Comparison of ENCODE assay signal across 8 mouse cellular contexts in the genomic region with DNA sequence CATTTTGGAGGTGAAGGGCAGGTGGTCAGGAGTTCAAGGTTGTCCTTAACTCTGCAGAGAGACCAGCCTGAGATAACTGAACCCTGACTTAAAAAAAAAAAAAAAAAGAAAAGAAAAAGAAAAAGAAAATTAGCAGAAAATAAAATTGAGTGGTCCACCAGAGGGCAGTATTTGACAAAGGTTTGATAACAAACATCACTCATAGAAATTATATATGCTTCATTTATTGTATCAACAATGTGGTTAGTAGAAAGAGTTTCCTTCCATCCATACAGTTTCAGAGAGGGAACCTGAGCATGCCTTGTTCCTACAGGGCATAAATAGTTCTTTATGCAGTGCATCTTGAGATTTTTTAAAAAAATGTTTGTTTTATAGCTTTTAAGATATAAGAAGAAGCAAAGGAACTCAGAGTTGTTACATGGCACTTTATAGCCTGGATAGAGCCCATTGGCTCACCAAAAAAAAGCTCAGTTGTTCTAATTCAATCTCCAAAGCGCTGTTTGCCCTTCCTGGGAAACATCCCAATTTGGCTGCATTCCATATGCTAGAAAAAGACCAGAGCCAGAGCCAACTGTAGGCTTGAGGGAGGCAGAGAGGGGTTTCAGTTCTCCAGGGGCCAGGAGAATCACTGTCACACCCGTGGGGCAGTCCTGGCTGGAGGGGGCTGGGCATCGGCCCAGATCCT.
DNase-seq lines count a peak whose midpoint lies in the region; ATAC-seq and TF ChIP-seq lines count a peak whose summit lies in the region.

No protein-coding gene starts in this region.

- H3K36me3 ChIP-seq in hindbrain, embryonic 15.5 days = no peaks in the 10 kb centered on the region
- H3K36me3 ChIP-seq in lung, postnatal 0 days (ENCODE audit: insufficient read depth, low read length) = no peaks in the 10 kb centered on the region

- TF ChIP-seq CTCF in lung, postnatal 0 days (IDR thresholded peaks at IDR 0.05) = peak; percentile 58

- ATAC-seq in hindbrain, embryonic 15.5 days (ENCODE audit: low FRiP score, low read depth) = peak; percentile 74; the same call in 1 of the 2 replicates
- ATAC-seq in lung, postnatal 0 days = no peak
- no peak for ATAC-seq in activated CD4-positive, CD25-positive, alpha-beta regulatory T cell, adult 4 months

- no peaks in the 10 kb centered on the region for H3K9me3 ChIP-seq in hindbrain, embryonic 15.5 days
- H3K9me3 ChIP-seq in lung, postnatal 0 days (ENCODE audit: low read length) = no peaks in the 10 kb centered on the region

- 0 out of 2 replicates have a peak overlapping the region, but pooled peaks have one; percentile 35 for H3K27ac ChIP-seq in hindbrain, embryonic 15.5 days (replicated peaks)
- 0 out of 2 replicates have a peak overlapping the region, but pooled peaks have one; percentile 8 for H3K27ac ChIP-seq in lung, postnatal 0 days (ENCODE audit: low read length)

- H3K4me1 ChIP-seq in hindbrain, embryonic 15.5 days (replicated peaks) = peaks cover 39% of the 10 kb centered on the region
- peaks cover 5% of the 10 kb centered on the region; the same call in 1 of the 2 replicates for H3K4me1 ChIP-seq in lung, postnatal 0 days (ENCODE audit: insufficient read depth, low read depth, low read length)

- WGBS in hindbrain, embryonic 15.5 days = 40% methylated on average over 3 of the region's 3 CpGs
- WGBS in lung, postnatal 0 days = 9% methylated on average over 3 of the region's 3 CpGs

- no peak overlapping the region for H3K4me3 ChIP-seq in hindbrain, embryonic 15.5 days
- no peak overlapping the region for H3K4me3 ChIP-seq in lung, postnatal 0 days (ENCODE audit: low read depth, low read length)

- peak; percentile 52 for DNase-seq in adrenal gland, postnatal 10 days
- no peak for DNase-seq in adrenal gland, adult 18-20 months (ENCODE audit: low spot score in 2 of 2)
- peak; percentile 17 for DNase-seq in ovary, postnatal 10 days (ENCODE audit: low spot score)
- DNase-seq in ovary, adult 18-20 months (ENCODE audit: low spot score) = no peak
- peak; percentile 81 to 85 for DNase-seq in cerebellum, postnatal 14 days
- peak; percentile 65 for DNase-seq in lung, postnatal 0 days (ENCODE audit: low spot score)

- H3K27me3 ChIP-seq in hindbrain, embryonic 15.5 days = no peaks in the 10 kb centered on the region
- no peaks in the 10 kb centered on the region for H3K27me3 ChIP-seq in lung, postnatal 0 days (replicated peaks; ENCODE audit: insufficient read depth, low read length)

- no peak overlapping the region for H3K4me2 ChIP-seq in hindbrain, embryonic 15.5 days
- H3K4me2 ChIP-seq in lung, postnatal 0 days (replicated peaks; ENCODE audit: low read depth, low read length) = no peak overlapping the region

- no peak for TF ChIP-seq EP300 in lung, postnatal 0 days (IDR thresholded peaks at IDR 0.05)

- no peak overlapping the region for H3K9ac ChIP-seq in hindbrain, embryonic 15.5 days
- no peak overlapping the region for H3K9ac ChIP-seq in lung, postnatal 0 days (replicated peaks; ENCODE audit: low read depth)

Comparison
In these comparisons a context has a peak if more than half of its experiments do, and no peak if none do; other contexts are left out.
1. DNase-seq: peak in adrenal gland, postnatal 10 days (single experiment), ovary, postnatal 10 days (single experiment), cerebellum, postnatal 14 days (2 of 2) and lung, postnatal 0 days (single experiment); none in adrenal gland, adult 18-20 months (0 of 2) and ovary, adult 18-20 months (single experiment).